Mouse (Mus musculus) cortical plate, adult 2 months (tissue): ENCODE data around the gene Wdpcp.

Source experiments
- CTCF ChIP-seq: fragments of 200-500 bp; IDR thresholded peaks from 2 replicates; pipeline ENCODE4 v1.5.1; 2011; ENCODE audit warnings: mild to moderate bottlenecking, control low read depth, low read length; ENCODE audit not compliant: insufficient read depth; ENCODE audit errors: extremely low read depth
- POLR2A ChIP-seq: fragments of 200-500 bp; IDR thresholded peaks from 2 replicates; pipeline ENCODE4 v1.6.1; 2011; ENCODE audit warnings: mild to moderate bottlenecking, low read length, control low read depth; ENCODE audit not compliant: insufficient read depth; ENCODE audit errors: extremely low read depth

DNA sequence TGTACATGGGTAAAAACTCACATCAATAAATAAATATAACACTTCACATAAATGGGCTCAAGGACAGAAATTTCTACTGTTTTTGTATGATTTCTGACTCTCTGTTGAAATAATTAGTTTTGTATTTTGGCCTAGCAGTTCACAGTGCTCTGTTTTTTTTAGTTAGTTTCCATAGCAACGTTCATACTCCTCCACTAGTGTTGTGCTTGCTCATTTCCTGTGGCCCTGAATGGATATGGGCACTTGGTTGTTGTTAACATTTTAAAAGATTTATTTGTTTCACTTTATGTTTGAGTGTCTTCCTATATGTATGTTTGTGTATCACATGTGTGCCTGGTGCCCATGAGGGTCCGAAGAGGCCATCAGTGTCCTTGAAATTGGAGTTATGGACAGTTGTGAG, 23.0 kb upstream of the Wdpcp start:
- TF ChIP-seq CTCF: no peak
- no peak for TF ChIP-seq POLR2A
